Mouse (Mus musculus) ES-E14 (cell line): Measurements from ENCODE around the gene Polr1d. TPM values are rescaled to one million over a fixed set of nuclear protein-coding genes. Genes with fewer than 3 reads are reported as not detected.

Experiments used
- DNase-seq: peaks from one replicate; pipeline ENCODE4 v3.0.0-alpha.2; 2013; ENCODE audit warnings: low read depth, low spot score
- H3K27ac ChIP-seq: 2 replicates; pipeline ENCODE4 v1.5.1; 2012; ENCODE audit warnings: low read depth, mild to moderate bottlenecking, low read length, moderate library complexity, mixed read lengths; ENCODE audit not compliant: poor library complexity, insufficient read depth, severe bottlenecking
- H3K36me3 ChIP-seq: 2 replicates; pipeline ENCODE4 v1.6.1; 2012; ENCODE audit warnings: mild to moderate bottlenecking, low read length, moderate library complexity, mixed read lengths; ENCODE audit not compliant: control insufficient read depth, poor library complexity, insufficient read depth, severe bottlenecking
- H3K4me1 ChIP-seq, 2 experiments: fragments of 150-350 bp in 1 of 2; sonication (generic) in 1 of 2; 2 replicates each; pipeline ENCODE4 v1.6.1; 2012; ENCODE audit warnings: low read length in 2 of 2, mild to moderate bottlenecking in 1 of 2, mixed read lengths in 1 of 2; ENCODE audit not compliant: control insufficient read depth in 2 of 2, insufficient read depth in 2 of 2, poor library complexity in 1 of 2
- H3K4me3 ChIP-seq, 2 experiments: fragments of 150-350 bp in 1 of 2; sonication (generic) in 1 of 2; 2 replicates each; pipeline ENCODE4 v1.5.1; 2012; ENCODE audit warnings: low read length in 2 of 2, low read depth in 1 of 2, mild to moderate bottlenecking in 1 of 2, mixed read lengths in 1 of 2; ENCODE audit not compliant: insufficient read depth in 1 of 2, poor library complexity in 1 of 2, severe bottlenecking in 1 of 2
- H3K9ac ChIP-seq: 2 replicates; pipeline ENCODE4 v1.6.1; 2012; ENCODE audit warnings: low read depth, mild to moderate bottlenecking, low read length, mixed read lengths; ENCODE audit not compliant: poor library complexity, insufficient read depth, severe bottlenecking
- H3K9me3 ChIP-seq: fragments of 150-350 bp; sonication (generic); 2 replicates; pipeline ENCODE4 v1.6.1; 2012; ENCODE audit warnings: low read depth, mild to moderate bottlenecking, low read length; ENCODE audit not compliant: control insufficient read depth, insufficient read depth
- CHD2 ChIP-seq: IDR thresholded peaks from 2 replicates; pipeline ENCODE4 v1.6.1; 2014; ENCODE audit warnings: mild to moderate bottlenecking, low read depth, low read length, inconsistent platforms
- HCFC1 ChIP-seq: IDR thresholded peaks from 2 replicates; pipeline ENCODE4 v1.6.1; 2012; ENCODE audit warnings: low read length, inconsistent platforms, borderline replicate concordance; ENCODE audit not compliant: insufficient read depth
- MAFK ChIP-seq: IDR thresholded peaks from 2 replicates; pipeline ENCODE4 v1.6.1; 2014; ENCODE audit warnings: mild to moderate bottlenecking, low read depth, low read length, inconsistent platforms; ENCODE audit not compliant: insufficient read depth
- ZC3H11A ChIP-seq: IDR thresholded peaks from 2 replicates; pipeline ENCODE4 v1.6.1; 2012; ENCODE audit warnings: low read depth, mild to moderate bottlenecking, inconsistent platforms, low read length, borderline replicate concordance
- ZNF384 ChIP-seq: IDR thresholded peaks from 2 replicates; pipeline ENCODE4 v1.6.1; 2012; ENCODE audit warnings: low read depth, low read length, inconsistent platforms
- in situ Hi-C, 2 experiments: fragments of 600-800 bp; cut with MboI; formaldehyde crosslinking; loops; one replicate each; pipeline ENCODE4 v1.15.1; 2025; ENCODE audit warnings: low sequenced_read_pairs in 2 of 2, inconsistent platforms in 1 of 2; ENCODE audit not compliant: unreplicated experiment in 2 of 2
- total RNA-seq: library from RNA; depleted of rRNA; stranded (reverse); fragments of 300-350 nt; gene quantifications from 2 replicates; pipeline ENCODE4 v1.2.3, GENCODE M21; 2012

Polr1d gene
- total RNA-seq, 1 experiment = 160 TPM

- no peak overlapping the region for H3K9ac ChIP-seq
- peaks cover 0 to 8% of the 10 kb centered on the region in 2 experiments; a peak in 1 of 4 replicates for H3K4me1 ChIP-seq
- no peaks in the 10 kb centered on the region for H3K36me3 ChIP-seq
- no peak overlapping the region for H3K27ac ChIP-seq
- in situ Hi-C loops = no loop called here
- TF ChIP-seq CHD2 (no peak), ZNF384 (no peak), MAFK (no peak), ZC3H11A (no peak), HCFC1 (no peak)
- no peak overlapping the region for H3K4me3 ChIP-seq
- H3K9me3 ChIP-seq = no peaks in the 10 kb centered on the region
- no peak for DNase-seq
Observed at GRCm38 (mm10) chr5:147134341-147135088, 57.7 kb downstream of the Polr1d start.

- in situ Hi-C loops = no loop called here
- H3K9me3 ChIP-seq = no peaks in the 10 kb centered on the region
- H3K4me3 ChIP-seq = no peak overlapping the region
- H3K36me3 ChIP-seq = no peaks in the 10 kb centered on the region
- H3K9ac ChIP-seq = no peak overlapping the region
- H3K4me1 ChIP-seq = peaks cover 0 to 10% of the 10 kb centered on the region in 2 experiments; a peak in 1 of 4 replicates
- H3K27ac ChIP-seq = no peak overlapping the region
- no peak for TF ChIP-seq ZC3H11A
- no peak for TF ChIP-seq ZNF384
- TF ChIP-seq MAFK = no peak
- no peak for TF ChIP-seq HCFC1
- no peak for TF ChIP-seq CHD2
- DNase-seq = no peak
Observed at GRCm38 (mm10) chr5:147135089-147135446, 58.2 kb downstream of the Polr1d start.

GRCm38 (mm10) chr5:147135994-147136393 is 59.1 kb downstream of the Polr1d start:
- TF ChIP-seq CHD2 (no peak), ZNF384 (no peak), MAFK (no peak), ZC3H11A (no peak), HCFC1 (no peak)
- no peak overlapping the region for H3K27ac ChIP-seq
- no peak for DNase-seq

GRCm38 (mm10) chr5:147147340-147147739 is 70.5 kb downstream of the Polr1d start:
- in situ Hi-C loops = no loop called here
- TF ChIP-seq ZC3H11A (no peak), CHD2 (no peak)
- H3K9me3 ChIP-seq = no peaks in the 10 kb centered on the region
- H3K36me3 ChIP-seq = no peaks in the 10 kb centered on the region
- 0 out of 4 replicates have a peak, but pooled peaks cover 0 to 2% of the 10 kb centered on the region in 2 experiments for H3K4me1 ChIP-seq
- H3K4me3 ChIP-seq = no peak overlapping the region
- no peak overlapping the region for H3K9ac ChIP-seq
- H3K27ac ChIP-seq = no peak overlapping the region
- no peak for DNase-seq

More at GRCm38 (mm10) chr5:147135994-147136393, 59.1 kb downstream of the Polr1d start:
- Histone ChIP-seq H3K9me3 (no peaks in the 10 kb centered on the region), H3K9ac (no peak overlapping the region), H3K36me3 (no peaks in the 10 kb centered on the region), H3K4me3 (no peak overlapping the region), H3K4me1 (peaks cover 0 to 10% of the 10 kb centered on the region in 2 experiments; a peak in 1 of 4 replicates)
- in situ Hi-C loops = no loop called here
